Mouse (Mus musculus): ENCODE measurements at regions not wholly inside any gene's neighbourhood (a gene's known extent, or its start where the extent isn't known, plus 50 kb on each side); places are given as distances from the start of the nearest gene placed in this dataset.

DNA sequence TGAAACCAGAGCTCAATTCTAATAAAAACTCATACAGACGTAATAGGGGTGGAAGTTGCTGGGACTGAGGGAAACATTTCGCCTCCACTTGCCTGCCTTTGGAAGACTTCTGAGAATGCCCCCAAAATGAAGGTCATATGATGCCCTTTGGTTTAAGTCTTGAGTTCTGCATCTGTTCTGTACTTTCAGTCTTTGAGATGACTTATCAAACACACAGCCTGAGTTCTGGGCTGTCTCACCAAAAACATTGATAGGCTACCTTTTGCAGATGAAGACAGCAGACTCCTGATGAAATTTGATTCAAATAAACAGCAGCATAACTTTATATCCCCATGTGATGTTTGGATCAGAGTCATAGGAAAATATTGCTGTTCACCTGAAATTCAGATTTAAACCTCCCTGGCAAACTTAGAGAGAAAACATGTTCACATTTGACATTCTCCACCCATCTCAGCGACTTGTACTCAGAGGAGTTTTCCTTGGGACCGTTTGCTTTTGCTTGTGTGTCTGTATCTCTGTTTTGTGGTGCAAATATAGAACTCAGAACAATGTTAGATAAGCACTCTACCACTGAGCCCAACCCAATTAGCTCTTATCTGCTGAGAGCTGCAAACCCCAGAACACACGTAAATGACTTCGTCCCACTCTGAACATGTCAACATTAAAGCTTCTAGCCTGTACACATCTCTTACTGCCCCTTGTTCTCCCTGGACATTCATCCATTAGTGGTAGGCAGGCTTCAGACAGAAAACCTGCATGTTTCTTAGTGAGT lies 77.1 kb downstream of the Zfp36l1 start:
- H3K9ac ChIP-seq (ENCODE audit: low read depth, low read length), result no peak overlapping the region
- H3K4me1 ChIP-seq (ENCODE audit: control insufficient read depth, insufficient read depth, low read length), result peaks cover 2% of the 10 kb centered on the region
- no peaks in the 10 kb centered on the region; the same call in 1 of the 2 replicates for H3K36me3 ChIP-seq (ENCODE audit: control insufficient read depth, insufficient read depth, low read length)
- no peak overlapping the region for H3K4me3 ChIP-seq
- WGBS, result 45% methylated on average over 6 of the region's 6 CpGs
- no peak overlapping the region for H3K27ac ChIP-seq
- DNase-seq, result no peak
- H3K79me2 ChIP-seq (replicated peaks; ENCODE audit: control insufficient read depth, insufficient read depth, low read length), result no peaks in the 10 kb centered on the region
- TF ChIP-seq POLR2A (IDR thresholded peaks at IDR 0.05; ENCODE audit: insufficient read depth, low read depth, low read length) (no peak), CTCF (IDR thresholded peaks at IDR 0.05) (no peak), EP300 (IDR thresholded peaks at IDR 0.05; ENCODE audit: insufficient read depth, low read depth, low read length) (no peak)
- intact Hi-C loops (cut with DNase I), result no loop called here
- no peaks in the 10 kb centered on the region for H3K27me3 ChIP-seq (ENCODE audit: control insufficient read depth, insufficient read depth, low read length)

DNA sequence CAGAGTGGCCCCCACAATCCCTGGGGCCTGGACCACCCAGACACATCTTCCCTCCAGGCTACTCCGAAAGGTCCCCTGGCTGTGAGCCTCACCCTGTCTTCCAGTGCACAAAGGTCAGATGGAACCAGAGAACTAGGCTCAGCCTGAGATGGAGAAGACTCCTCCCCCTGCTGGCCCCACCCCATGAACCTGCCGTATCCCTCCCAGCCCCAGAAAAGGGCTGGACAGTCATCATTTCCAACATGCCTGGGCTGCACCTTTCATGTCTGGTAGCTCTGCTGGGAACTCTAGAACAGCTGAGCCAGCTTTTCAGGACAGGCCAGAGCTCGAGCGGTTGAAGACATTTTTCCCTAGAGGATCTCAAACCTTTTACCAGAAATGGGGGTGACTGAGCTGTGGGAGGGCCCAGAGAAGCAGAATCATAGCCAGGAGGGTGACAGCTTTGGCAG lies 77.8 kb downstream of the Zfp36l1 start:
- H3K79me2 ChIP-seq (replicated peaks; ENCODE audit: control insufficient read depth, insufficient read depth, low read length), result no peaks in the 10 kb centered on the region
- WGBS, result 50% methylated on average over 4 of the region's 4 CpGs
- intact Hi-C loops (cut with DNase I), result no loop called here
- H3K27me3 ChIP-seq (ENCODE audit: control insufficient read depth, insufficient read depth, low read length), result no peaks in the 10 kb centered on the region
- peak in 1 of 2 experiments; percentile 16 for DNase-seq
- no peak overlapping the region for H3K4me3 ChIP-seq
- TF ChIP-seq EP300 (IDR thresholded peaks at IDR 0.05; ENCODE audit: insufficient read depth, low read depth, low read length) (no peak), CTCF (IDR thresholded peaks at IDR 0.05) (no peak), POLR2A (IDR thresholded peaks at IDR 0.05; ENCODE audit: insufficient read depth, low read depth, low read length) (no peak)
- no peak overlapping the region for H3K9ac ChIP-seq (ENCODE audit: low read depth, low read length)
- no peaks in the 10 kb centered on the region; the same call in 1 of the 2 replicates for H3K36me3 ChIP-seq (ENCODE audit: control insufficient read depth, insufficient read depth, low read length)
- H3K4me1 ChIP-seq (ENCODE audit: control insufficient read depth, insufficient read depth, low read length), result peaks cover 2% of the 10 kb centered on the region
- no peak overlapping the region for H3K27ac ChIP-seq

DNA sequence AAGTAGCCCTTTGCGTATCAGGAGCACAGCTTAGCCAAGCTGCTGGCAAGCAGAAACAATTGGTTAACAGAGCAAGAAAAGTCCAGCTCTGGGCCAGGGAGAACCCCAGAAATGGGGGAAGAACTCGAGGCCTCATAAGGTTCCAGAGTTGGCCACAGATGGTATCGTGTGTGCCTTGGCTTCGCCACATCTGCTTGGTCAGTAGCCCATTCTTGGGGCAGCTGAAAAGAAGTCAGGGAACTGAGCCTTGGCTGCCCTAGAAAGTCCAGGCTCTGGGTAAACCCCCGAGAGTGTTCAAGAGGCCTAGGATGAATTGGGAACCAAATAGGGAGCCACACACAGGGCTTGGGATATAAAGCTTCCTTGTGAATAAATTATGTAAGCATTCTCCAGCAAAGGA lies 78.7 kb downstream of the Zfp36l1 start:
- Histone ChIP-seq H3K4me3 (no peak overlapping the region), H3K27me3 (ENCODE audit: control insufficient read depth, insufficient read depth, low read length) (no peaks in the 10 kb centered on the region)

DNA sequence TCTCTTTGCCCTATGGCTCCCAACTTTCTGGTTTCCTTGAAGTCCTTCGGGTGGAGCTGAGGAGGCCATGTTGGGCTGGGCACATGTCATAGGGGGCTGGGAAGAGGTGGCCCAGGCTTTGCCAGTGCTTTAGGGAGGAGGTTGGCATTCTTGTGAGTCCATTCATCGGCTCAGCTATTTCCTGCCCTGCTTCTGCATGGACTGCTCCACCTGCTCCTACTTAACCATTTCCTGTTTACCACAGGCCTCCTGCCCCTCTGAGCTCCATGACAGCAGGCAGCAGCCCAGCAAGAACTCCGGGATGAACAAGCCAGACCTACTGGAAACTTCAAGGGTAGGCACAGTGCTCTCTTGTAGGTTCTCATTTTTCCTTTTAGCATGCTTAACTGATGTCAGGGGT lies 80.3 kb downstream of the Zfp36l1 start:
- WGBS, result 58% methylated on average over 3 of the region's 3 CpGs
- intact Hi-C loops (cut with DNase I), result no loop called here
- no peaks in the 10 kb centered on the region for H3K27me3 ChIP-seq (ENCODE audit: control insufficient read depth, insufficient read depth, low read length)
- no peaks in the 10 kb centered on the region; the same call in 1 of the 2 replicates for H3K36me3 ChIP-seq (ENCODE audit: control insufficient read depth, insufficient read depth, low read length)
- no peak overlapping the region for H3K4me3 ChIP-seq
- H3K79me2 ChIP-seq (replicated peaks; ENCODE audit: control insufficient read depth, insufficient read depth, low read length), result no peaks in the 10 kb centered on the region
- H3K4me1 ChIP-seq (ENCODE audit: control insufficient read depth, insufficient read depth, low read length), result peaks cover 2% of the 10 kb centered on the region
- peak in 1 of 2 experiments; percentile 15 for DNase-seq
- H3K27ac ChIP-seq, result no peak overlapping the region
- no peak overlapping the region for H3K9ac ChIP-seq (ENCODE audit: low read depth, low read length)
- no peak for TF ChIP-seq POLR2A (IDR thresholded peaks at IDR 0.05; ENCODE audit: insufficient read depth, low read depth, low read length)
- no peak for TF ChIP-seq CTCF (IDR thresholded peaks at IDR 0.05)
- no peak for TF ChIP-seq EP300 (IDR thresholded peaks at IDR 0.05; ENCODE audit: insufficient read depth, low read depth, low read length)

More for the DNA sequence above, 78.7 kb downstream of the Zfp36l1 start:
- WGBS, result 92% methylated on average over 5 of the region's 5 CpGs
- no peaks in the 10 kb centered on the region for H3K79me2 ChIP-seq (replicated peaks; ENCODE audit: control insufficient read depth, insufficient read depth, low read length)
- TF ChIP-seq POLR2A (IDR thresholded peaks at IDR 0.05; ENCODE audit: insufficient read depth, low read depth, low read length), result no peak
- no peak for TF ChIP-seq CTCF (IDR thresholded peaks at IDR 0.05)
- no peak for TF ChIP-seq EP300 (IDR thresholded peaks at IDR 0.05; ENCODE audit: insufficient read depth, low read depth, low read length)
- peaks cover 2% of the 10 kb centered on the region for H3K4me1 ChIP-seq (ENCODE audit: control insufficient read depth, insufficient read depth, low read length)
- H3K36me3 ChIP-seq (ENCODE audit: control insufficient read depth, insufficient read depth, low read length), result no peaks in the 10 kb centered on the region; the same call in 1 of the 2 replicates
- no peak overlapping the region for H3K27ac ChIP-seq
- peak in 1 of 2 experiments; percentile 15 for DNase-seq
- no peak overlapping the region for H3K9ac ChIP-seq (ENCODE audit: low read depth, low read length)
- intact Hi-C loops (cut with DNase I), result no loop called here

DNA sequence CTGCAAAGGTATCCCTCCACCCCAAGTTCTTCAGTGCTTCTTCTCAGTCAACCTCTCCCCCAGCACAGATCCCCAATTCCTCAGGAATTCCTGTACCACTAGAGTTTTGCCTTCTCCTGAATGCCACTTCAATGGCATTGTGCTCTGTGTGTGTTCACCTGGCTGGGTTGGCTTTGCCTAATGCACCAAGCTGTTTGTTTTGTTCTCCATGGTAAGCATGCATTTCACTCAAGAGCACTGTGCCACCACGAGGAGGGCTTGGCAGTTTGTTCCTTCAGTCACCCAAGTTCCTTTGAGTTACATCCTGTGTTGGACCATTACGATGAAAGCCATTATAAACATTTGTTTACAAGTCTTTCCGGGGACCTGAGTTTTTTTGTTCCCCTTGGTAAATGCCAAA lies 84.5 kb downstream of the Zfp36l1 start:
- no peaks in the 10 kb centered on the region for H3K79me2 ChIP-seq (replicated peaks; ENCODE audit: control insufficient read depth, insufficient read depth, low read length)

More for the DNA sequence above, 84.5 kb downstream of the Zfp36l1 start:
- TF ChIP-seq POLR2A (IDR thresholded peaks at IDR 0.05; ENCODE audit: insufficient read depth, low read depth, low read length) (no peak), EP300 (IDR thresholded peaks at IDR 0.05; ENCODE audit: insufficient read depth, low read depth, low read length) (no peak), CTCF (IDR thresholded peaks at IDR 0.05) (no peak)
- intact Hi-C loops (cut with DNase I), result loop anchor here (10.0 kb wide), 1 partner anchor 56 kb away; no protein-coding TSS in a partner anchor
- H3K9ac ChIP-seq (ENCODE audit: low read depth, low read length), result no peak overlapping the region
- H3K27me3 ChIP-seq (ENCODE audit: control insufficient read depth, insufficient read depth, low read length), result no peaks in the 10 kb centered on the region
- no peak overlapping the region for H3K4me3 ChIP-seq
- H3K27ac ChIP-seq, result no peak overlapping the region
- no peak for DNase-seq
- no peaks in the 10 kb centered on the region for H3K36me3 ChIP-seq (ENCODE audit: control insufficient read depth, insufficient read depth, low read length)
- WGBS, result 75% methylated on average over 3 of the region's 3 CpGs
- H3K4me1 ChIP-seq (ENCODE audit: control insufficient read depth, insufficient read depth, low read length), result peaks cover 1% of the 10 kb centered on the region; the same call in 1 of the 2 replicates

Data from heart, adult 2 months (tissue).